ENCODE assay signal across 21 mouse cellular contexts in the genomic region with DNA sequence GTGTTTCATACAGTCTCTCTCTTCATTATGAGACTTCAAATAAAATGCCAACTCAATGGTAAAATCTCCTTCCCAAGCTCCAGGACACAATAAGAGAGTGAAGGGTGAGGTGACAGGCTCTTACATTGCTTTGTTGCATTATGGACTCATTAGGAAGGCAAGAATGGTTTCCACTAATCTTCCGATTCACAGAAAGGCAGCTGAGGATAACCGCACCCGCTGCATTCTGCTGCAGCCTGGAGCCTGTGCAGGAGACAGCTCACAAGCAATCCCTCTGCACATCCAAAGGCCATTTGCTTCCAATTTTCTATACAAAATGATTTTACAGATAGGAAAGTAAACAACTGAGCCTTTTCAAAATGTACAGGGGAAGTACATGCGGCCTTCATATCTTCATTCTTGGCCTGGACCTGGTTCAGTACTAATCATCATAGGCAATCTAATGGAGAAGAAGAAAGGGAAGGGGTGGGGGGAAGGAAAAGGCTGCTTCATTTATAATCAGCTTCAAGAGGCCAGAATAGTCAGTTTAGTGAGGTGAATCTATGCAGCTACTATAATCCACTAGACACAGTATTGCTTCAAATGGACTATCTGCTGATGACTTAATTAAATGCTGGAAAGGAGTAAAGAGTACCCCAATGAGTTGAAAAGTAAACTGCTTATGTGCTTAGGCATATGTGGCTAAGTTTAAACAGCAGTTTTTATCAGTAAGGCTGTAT.
DNase-seq lines count a peak whose midpoint lies in the region; ATAC-seq lines count a peak whose summit lies in the region.
"Had no signal": no experiment of that assay in that cellular context is flagged by ENCODE, and none has a peak within 500 bp of the region (broad histone marks: within the 10 kb centered on the region; RNA-seq: fewer than 3 reads in every experiment).

No protein-coding gene starts in this region.

- no peaks in the 10 kb centered on the region for H3K36me3 ChIP-seq in hindbrain, embryonic 14.5 days (replicated peaks; ENCODE audit: control insufficient read depth, insufficient read depth)
- no peaks in the 10 kb centered on the region for H3K36me3 ChIP-seq in hindbrain, embryonic 11.5 days (ENCODE audit: control insufficient read depth, insufficient read depth, low read length)
- H3K36me3 ChIP-seq in forebrain, embryonic 12.5 days (replicated peaks) = no peaks in the 10 kb centered on the region
- H3K36me3 ChIP-seq in midbrain, embryonic 12.5 days = no peaks in the 10 kb centered on the region
- H3K36me3 ChIP-seq: limb, embryonic 10.5 days had no signal

- H3K27ac ChIP-seq in hindbrain, embryonic 14.5 days = peak overlapping the region; percentile 11; the same call in 1 of the 2 replicates
- H3K27ac ChIP-seq in hindbrain, embryonic 11.5 days (ENCODE audit: low read depth, low read length) = no peak overlapping the region
- peak overlapping the region; percentile 57; the same call in 1 of the 2 replicates for H3K27ac ChIP-seq in forebrain, embryonic 12.5 days
- H3K27ac ChIP-seq in midbrain, embryonic 12.5 days (replicated peaks) = peak overlapping the region; percentile 78
- H3K27ac ChIP-seq: limb, embryonic 10.5 days had no signal

- no peaks in the 10 kb centered on the region for H3K4me1 ChIP-seq in hindbrain, embryonic 14.5 days (replicated peaks; ENCODE audit: control insufficient read depth, insufficient read depth, low read length)
- H3K4me1 ChIP-seq in hindbrain, embryonic 11.5 days (replicated peaks; ENCODE audit: control insufficient read depth, insufficient read depth, low read length) = no peaks in the 10 kb centered on the region
- peaks cover 19% of the 10 kb centered on the region for H3K4me1 ChIP-seq in forebrain, embryonic 12.5 days
- peaks cover 16% of the 10 kb centered on the region; the same call in 1 of the 2 replicates for H3K4me1 ChIP-seq in midbrain, embryonic 12.5 days
- H3K4me1 ChIP-seq: limb, embryonic 10.5 days; megakaryocyte, embryonic 14.5 days had no signal

- no peak overlapping the region for H3K4me3 ChIP-seq in hindbrain, embryonic 14.5 days (replicated peaks; ENCODE audit: low read length)
- H3K4me3 ChIP-seq in hindbrain, embryonic 11.5 days (ENCODE audit: low read depth, low read length) = no peak overlapping the region
- no peak overlapping the region for H3K4me3 ChIP-seq in forebrain, embryonic 12.5 days (replicated peaks)
- no peak overlapping the region for H3K4me3 ChIP-seq in midbrain, embryonic 12.5 days
- H3K4me3 ChIP-seq: limb, embryonic 10.5 days; megakaryocyte, embryonic 14.5 days; myocyte had no signal

- H3K9me3 ChIP-seq in hindbrain, embryonic 14.5 days (ENCODE audit: control insufficient read depth, low read length) = no peaks in the 10 kb centered on the region
- no peaks in the 10 kb centered on the region for H3K9me3 ChIP-seq in hindbrain, embryonic 11.5 days (ENCODE audit: control insufficient read depth, low read length)
- no peaks in the 10 kb centered on the region for H3K9me3 ChIP-seq in forebrain, embryonic 12.5 days
- H3K9me3 ChIP-seq in midbrain, embryonic 12.5 days = no peaks in the 10 kb centered on the region
- H3K9me3 ChIP-seq: limb, embryonic 10.5 days had no signal

- no peak overlapping the region for H3K4me2 ChIP-seq in hindbrain, embryonic 14.5 days (replicated peaks)
- no peak overlapping the region for H3K4me2 ChIP-seq in hindbrain, embryonic 11.5 days (replicated peaks; ENCODE audit: low read depth, low read length)
- 0 out of 2 replicates have a peak overlapping the region, but pooled peaks have one; percentile 11 for H3K4me2 ChIP-seq in forebrain, embryonic 12.5 days
- no peak overlapping the region for H3K4me2 ChIP-seq in midbrain, embryonic 12.5 days (replicated peaks)
- H3K4me2 ChIP-seq: heart, embryonic 11.5 days had no signal

- ATAC-seq in hindbrain, embryonic 14.5 days (ENCODE audit: low FRiP score) = 0 out of 2 replicates have a peak, but pooled peaks have one; percentile 55
- no peak for ATAC-seq in hindbrain, embryonic 11.5 days (ENCODE audit: low FRiP score)
- ATAC-seq in forebrain, embryonic 12.5 days (ENCODE audit: low FRiP score) = peak; percentile 81
- peak; percentile 94 for ATAC-seq in midbrain, embryonic 12.5 days (ENCODE audit: low FRiP score, low read depth)
- ATAC-seq: liver, postnatal 0 days had no signal

- WGBS in hindbrain, embryonic 14.5 days = 57% methylated on average over 4 of the region's 4 CpGs
- 84% methylated on average over 4 of the region's 4 CpGs for WGBS in hindbrain, embryonic 11.5 days
- WGBS in forebrain, embryonic 12.5 days = 17% methylated on average over 4 of the region's 4 CpGs
- 19% methylated on average over 4 of the region's 4 CpGs for WGBS in midbrain, embryonic 12.5 days

- DNase-seq in hindbrain, embryonic 14.5 days (ENCODE audit: low spot score) = peak; percentile 24
- no peak for DNase-seq in hindbrain, embryonic 11.5 days (ENCODE audit: low spot score)
- DNase-seq in retina, postnatal 1 day = peak; percentile 17
- no peak for DNase-seq in urinary bladder, postnatal 4 days (ENCODE audit: low spot score in 2 of 2)
- no peak for DNase-seq in thymus, postnatal 4 days
- DNase-seq: adrenal gland, postnatal 36 days; B cell, adult 2 months; cerebellum, adult 2 months; heart, postnatal 14 days; kidney, adult 8-10 months; kidney, postnatal 25 days; liver, postnatal 0 days; lung, postnatal 14 days; right cerebral cortex, postnatal 4 days; thymus, adult 2 months had no signal

- H3K9ac ChIP-seq in hindbrain, embryonic 14.5 days = no peak overlapping the region
- no peak overlapping the region for H3K9ac ChIP-seq in hindbrain, embryonic 11.5 days (ENCODE audit: low read depth, low read length)
- no peak overlapping the region for H3K9ac ChIP-seq in forebrain, embryonic 12.5 days
- no peak overlapping the region for H3K9ac ChIP-seq in midbrain, embryonic 12.5 days (replicated peaks)
- H3K9ac ChIP-seq: liver, postnatal 0 days had no signal

- H3K27me3 ChIP-seq in hindbrain, embryonic 14.5 days (ENCODE audit: control insufficient read depth, insufficient read depth, low read length) = no peaks in the 10 kb centered on the region
- H3K27me3 ChIP-seq in hindbrain, embryonic 11.5 days (ENCODE audit: control insufficient read depth, insufficient read depth, low read length) = no peaks in the 10 kb centered on the region
- H3K27me3 ChIP-seq in forebrain, embryonic 12.5 days = no peaks in the 10 kb centered on the region
- H3K27me3 ChIP-seq in midbrain, embryonic 12.5 days = no peaks in the 10 kb centered on the region
- H3K27me3 ChIP-seq: megakaryocyte, embryonic 14.5 days had no signal

Comparison
In these comparisons a context has a peak if more than half of its experiments do, and no peak if none do; other contexts are left out.
1. DNase-seq: peak in hindbrain, embryonic 14.5 days (single experiment) and retina, postnatal 1 day (single experiment); none in hindbrain, embryonic 11.5 days (single experiment), urinary bladder, postnatal 4 days (0 of 2) and thymus, postnatal 4 days (single experiment).